Mouse (Mus musculus) stomach, postnatal 0 days (tissue): ENCODE measurements at regions not wholly inside any gene's neighbourhood (a gene's known extent, or its start where the extent isn't known, plus 50 kb on each side); places are given as distances from the start of the nearest gene placed in this dataset.

ENCODE experiments used
- CTCF ChIP-seq: IDR thresholded peaks from 2 replicates; pipeline ENCODE4 v1.5.1; 2016; ENCODE audit warnings: antibody characterized with exemption, low read depth, mild to moderate bottlenecking, moderate library complexity
- EP300 ChIP-seq: optimal IDR thresholded peaks from 2 replicates; pipeline ENCODE3; 2016; ENCODE audit warnings: antibody characterized with exemption

- TF ChIP-seq CTCF (no peak), EP300 (no peak)
Measured at GRCm38 (mm10) chr8:10734746-10735145, 273.5 kb downstream of the Irs2 start.
